Mouse (Mus musculus) stomach, postnatal 0 days (tissue): Measurements from ENCODE around the gene Arhgef39. TPM values are rescaled to one million over a fixed set of nuclear protein-coding genes. Genes with fewer than 3 reads are reported as not detected.

Experiments used
- ATAC-seq: fragments of 200-750 bp; cut with Nextera tagmentation; 2 replicates; pipeline ENCODE4 v1.8.0; 2017; ENCODE audit not compliant: low FRiP score, low TSS enrichment
- DNase-seq: peaks from one replicate; pipeline ENCODE4 v3.0.0-alpha.2; 2016; ENCODE audit warnings: low spot score
- H3K27ac ChIP-seq: fragments of 300-500 bp; sonication (generic); replicated peaks from 2 replicates; pipeline ENCODE4 v1.5.1; 2014; ENCODE audit warnings: mild to moderate bottlenecking, control low read depth
- H3K27me3 ChIP-seq: fragments of 300-500 bp; sonication (generic); 2 replicates; pipeline ENCODE4 v1.6.1; 2014; ENCODE audit warnings: low read length; ENCODE audit not compliant: control insufficient read depth, insufficient read depth
- H3K36me3 ChIP-seq: fragments of 300-500 bp; sonication (generic); 2 replicates; pipeline ENCODE4 v1.6.1; 2014; ENCODE audit warnings: low read length, mixed read lengths; ENCODE audit not compliant: control insufficient read depth, insufficient read depth
- H3K4me1 ChIP-seq: fragments of 300-500 bp; sonication (generic); replicated peaks from 2 replicates; pipeline ENCODE4 v1.6.1; 2014; ENCODE audit warnings: antibody characterized with exemption; ENCODE audit not compliant: control insufficient read depth, insufficient read depth
- H3K4me2 ChIP-seq: fragments of 300-500 bp; sonication (generic); replicated peaks from 2 replicates; pipeline ENCODE4 v1.6.1; 2014; ENCODE audit warnings: low read depth, mild to moderate bottlenecking, control low read depth, moderate library complexity
- H3K4me3 ChIP-seq: fragments of 300-500 bp; sonication (generic); 2 replicates; pipeline ENCODE4 v1.5.1; 2014; ENCODE audit warnings: low read depth, low read length, control low read depth
- H3K9ac ChIP-seq: fragments of 300-500 bp; sonication (generic); 2 replicates; pipeline ENCODE4 v1.6.1; 2014; ENCODE audit warnings: mild to moderate bottlenecking, low read length, control low read depth, mixed read lengths
- H3K9me3 ChIP-seq: fragments of 300-500 bp; sonication (generic); 2 replicates; pipeline ENCODE4 v1.6.1; 2016; ENCODE audit warnings: low read length; ENCODE audit not compliant: control insufficient read depth
- CTCF ChIP-seq: IDR thresholded peaks from 2 replicates; pipeline ENCODE4 v1.5.1; 2016; ENCODE audit warnings: antibody characterized with exemption, low read depth, mild to moderate bottlenecking, moderate library complexity
- EP300 ChIP-seq: optimal IDR thresholded peaks from 2 replicates; pipeline ENCODE3; 2016; ENCODE audit warnings: antibody characterized with exemption
- WGBS: fragments of 180-500 bp; shearing (Covaris S2); extraction: QIAGEN DNeasy Blood & Tissue Kit; methylation state at CpG from one replicate; pipeline ENCODE4 v1.1.7; 2014; 5-methylcytosine and 5-hydroxymethylcytosine counted together
- polyA plus RNA-seq: library from polyadenylated mRNA; unstranded; fragments of >200 nt; fragmentation: Nextera tagmentation; extraction: Ambion mirVana; gene quantifications from 2 replicates; pipeline ENCODE4 v1.2.1, GENCODE M21; 2015

The Arhgef39 gene
- polyA plus RNA-seq, 1 experiment from 2014 or later, result 11.8 TPM

DNA sequence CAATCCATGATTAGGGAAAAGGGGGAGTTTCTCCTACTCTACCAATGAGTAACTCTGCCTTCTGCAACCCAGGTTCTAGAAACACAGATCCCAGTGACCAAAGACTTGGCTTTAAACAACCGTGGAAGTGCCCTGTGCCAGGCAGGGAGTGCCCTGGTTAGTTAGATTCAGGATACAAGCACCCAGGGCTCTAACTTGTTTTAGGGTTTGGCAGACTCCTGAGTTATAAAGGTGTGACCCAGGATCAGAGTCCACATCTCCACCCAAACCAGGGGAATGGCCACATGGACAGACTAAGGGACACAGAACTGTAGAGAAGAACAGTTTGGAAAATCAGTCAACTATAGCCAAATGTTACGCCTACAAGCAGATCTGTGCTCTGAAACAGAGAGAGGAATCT, 3.5 kb upstream of the Arhgef39 start:
- ATAC-seq (no peak), DNase-seq (no peak)

DNA sequence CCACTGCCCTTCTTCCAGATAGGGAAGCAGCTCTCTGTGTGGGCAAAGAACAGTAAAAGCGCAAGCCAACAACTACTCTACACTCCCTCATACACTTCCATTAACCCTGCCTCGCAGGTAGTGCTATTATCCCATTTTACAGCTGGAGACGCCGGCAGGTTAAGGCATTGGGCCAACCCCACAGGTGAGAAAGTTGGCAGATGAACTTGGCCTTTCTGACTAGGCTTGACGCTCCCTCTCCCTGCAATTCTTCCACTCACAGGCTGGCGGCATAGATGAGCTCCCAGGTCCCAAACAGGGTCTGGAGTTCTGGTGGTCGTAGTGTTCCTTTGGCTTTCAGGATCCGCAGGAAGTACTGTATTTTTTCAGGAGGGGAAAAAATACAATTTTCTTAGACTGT, 512 bp downstream of the Arhgef39 start:
- H3K9me3 ChIP-seq, result no peaks in the 10 kb centered on the region
- no peaks in the 10 kb centered on the region for H3K27me3 ChIP-seq
- H3K9ac ChIP-seq, result peak overlapping the region; percentile 58
- H3K4me3 ChIP-seq, result peak overlapping the region; percentile 54
- H3K4me2 ChIP-seq, result peak overlapping the region; percentile 80
- WGBS, result 12% methylated on average over 8 of the region's 8 CpGs
- ATAC-seq (no peak), DNase-seq (no peak)
- H3K4me1 ChIP-seq, result 0 out of 2 replicates have a peak, but pooled peaks cover 5% of the 10 kb centered on the region
- H3K27ac ChIP-seq, result no peak overlapping the region
- TF ChIP-seq CTCF (peak; percentile 61), EP300 (no peak)
- no peaks in the 10 kb centered on the region for H3K36me3 ChIP-seq

More for the DNA sequence above, 3.5 kb upstream of the Arhgef39 start:
- Histone ChIP-seq H3K4me3 (no peak overlapping the region), H3K4me2 (no peak overlapping the region), H3K27ac (no peak overlapping the region), H3K4me1 (peaks cover 5% of the 10 kb centered on the region; the same call in 1 of the 2 replicates), H3K36me3 (no peaks in the 10 kb centered on the region), H3K9ac (no peak overlapping the region), H3K9me3 (no peaks in the 10 kb centered on the region), H3K27me3 (no peaks in the 10 kb centered on the region)
- no peak for TF ChIP-seq EP300
- TF ChIP-seq CTCF, result no peak
- WGBS, result 73% methylated on average over 2 of the region's 2 CpGs

DNA sequence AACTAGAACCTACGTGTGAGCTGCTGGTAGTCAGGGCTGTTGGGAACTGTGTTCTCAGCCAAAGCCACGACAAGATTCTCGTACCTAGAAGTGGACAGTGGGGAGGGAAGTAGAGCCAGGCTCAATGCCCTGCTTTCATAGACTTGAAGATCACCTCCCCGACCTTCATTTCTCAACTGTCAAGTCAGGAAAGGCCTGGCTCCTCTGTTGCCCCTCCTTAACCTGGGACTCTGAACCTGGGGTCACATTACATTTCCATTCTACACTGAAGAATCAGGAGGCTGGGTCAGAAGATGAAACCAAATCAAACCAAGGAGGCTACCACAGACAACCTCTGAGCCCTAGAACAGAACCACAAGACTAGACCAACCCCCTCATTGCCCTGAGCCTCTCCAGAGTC, 1.5 kb downstream of the Arhgef39 start:
- DNase-seq (no peak), ATAC-seq (no peak)
- Histone ChIP-seq H3K9ac (no peak overlapping the region), H3K9me3 (no peaks in the 10 kb centered on the region), H3K4me2 (peak overlapping the region; percentile 80), H3K4me1 (0 out of 2 replicates have a peak, but pooled peaks cover 5% of the 10 kb centered on the region), H3K27ac (0 out of 2 replicates have a peak overlapping the region, but pooled peaks have one; percentile 4), H3K4me3 (no peak overlapping the region), H3K36me3 (no peaks in the 10 kb centered on the region), H3K27me3 (no peaks in the 10 kb centered on the region)
- TF ChIP-seq EP300 (no peak), CTCF (no peak)
- WGBS, result 58% methylated on average over 4 of the region's 4 CpGs

DNA sequence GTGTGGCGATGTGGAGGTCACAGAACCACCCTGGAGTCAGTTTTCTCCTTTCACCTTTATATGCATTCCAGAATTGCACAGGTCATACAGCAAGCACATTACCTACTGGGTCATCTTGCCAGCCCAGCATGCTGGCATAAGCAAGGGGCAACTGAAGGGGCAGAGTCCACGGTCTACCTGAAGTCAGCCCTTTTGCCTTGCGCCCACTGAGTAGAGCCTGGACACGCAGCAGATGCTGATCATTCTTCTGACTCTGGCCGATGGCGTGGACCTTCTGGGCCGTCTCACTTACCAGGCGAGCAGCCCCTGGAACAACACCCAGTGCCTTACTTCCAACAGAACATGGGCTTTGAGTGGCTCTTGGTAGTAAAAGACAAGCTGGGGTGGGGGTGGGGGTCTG, 2.1 kb downstream of the Arhgef39 start:
- H3K4me2 ChIP-seq, result no peak overlapping the region
- 0 out of 2 replicates have a peak, but pooled peaks cover 5% of the 10 kb centered on the region for H3K4me1 ChIP-seq
- 0 out of 2 replicates have a peak overlapping the region, but pooled peaks have one; percentile 4 for H3K27ac ChIP-seq
- DNase-seq (no peak), ATAC-seq (no peak)
- no peaks in the 10 kb centered on the region for H3K27me3 ChIP-seq
- 93% methylated on average over 8 of the region's 8 CpGs for WGBS
- no peaks in the 10 kb centered on the region for H3K36me3 ChIP-seq
- TF ChIP-seq CTCF (no peak), EP300 (no peak)
- H3K9ac ChIP-seq, result no peak overlapping the region
- no peaks in the 10 kb centered on the region for H3K9me3 ChIP-seq
- no peak overlapping the region for H3K4me3 ChIP-seq

DNA sequence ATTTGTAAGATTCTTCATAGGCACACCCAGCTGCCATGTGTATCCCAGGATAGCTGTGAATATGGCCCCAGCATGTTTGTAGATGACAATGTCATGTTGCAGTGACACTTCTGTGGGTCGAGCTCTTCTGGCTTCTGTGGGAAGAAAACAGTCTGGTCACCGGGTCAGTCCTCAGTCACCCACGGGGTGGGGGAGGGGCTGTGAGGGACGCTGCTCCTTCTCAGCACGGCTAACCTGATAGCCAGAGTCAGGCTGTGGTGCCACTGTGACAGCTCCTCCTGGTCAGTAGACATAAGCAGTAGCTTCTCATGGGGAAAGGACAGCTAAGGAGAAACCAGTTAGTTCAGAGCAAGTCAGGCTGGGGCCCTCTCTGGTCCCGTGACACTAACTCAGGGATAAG, 2.9 kb downstream of the Arhgef39 start:
- 0 out of 2 replicates have a peak, but pooled peaks cover 5% of the 10 kb centered on the region for H3K4me1 ChIP-seq
- no peak for TF ChIP-seq EP300
- no peak for TF ChIP-seq CTCF
- H3K27ac ChIP-seq, result no peak overlapping the region
- H3K4me2 ChIP-seq, result no peak overlapping the region
- no peaks in the 10 kb centered on the region for H3K9me3 ChIP-seq
- H3K27me3 ChIP-seq, result no peaks in the 10 kb centered on the region
- no peak overlapping the region for H3K4me3 ChIP-seq
- WGBS, result 72% methylated on average over 6 of the region's 6 CpGs
- no peaks in the 10 kb centered on the region for H3K36me3 ChIP-seq
- ATAC-seq (no peak), DNase-seq (no peak)
- no peak overlapping the region for H3K9ac ChIP-seq

DNA sequence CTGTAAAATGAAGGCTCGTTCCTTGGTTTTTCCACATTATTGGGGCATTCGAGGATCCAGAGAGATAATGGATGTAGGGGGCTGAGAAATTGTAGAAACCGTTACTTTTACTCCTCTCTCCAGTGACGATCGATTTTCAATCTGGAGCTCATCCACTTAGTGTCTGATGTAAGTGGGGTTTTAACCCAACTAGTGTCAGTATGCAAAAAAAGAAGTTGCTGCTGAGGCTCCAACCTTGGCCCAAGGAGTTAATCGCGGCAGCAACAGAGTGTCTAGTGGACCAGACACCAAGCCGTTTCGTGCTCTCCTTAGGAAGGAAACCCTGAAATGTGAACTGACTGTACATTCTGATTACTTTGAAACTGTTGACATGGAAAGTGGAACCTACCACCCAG, 5.7 kb downstream of the Arhgef39 start:
- TF ChIP-seq EP300 (no peak), CTCF (no peak)
- Histone ChIP-seq H3K36me3 (no peaks in the 10 kb centered on the region), H3K27ac (peak overlapping the region; percentile 89), H3K9me3 (no peaks in the 10 kb centered on the region), H3K9ac (peak overlapping the region; percentile 86), H3K4me3 (peak overlapping the region; percentile 73), H3K27me3 (no peaks in the 10 kb centered on the region), H3K4me1 (0 out of 2 replicates have a peak, but pooled peaks cover 3% of the 10 kb centered on the region), H3K4me2 (peak overlapping the region; percentile 74)
- no peak for ATAC-seq
- under 1% methylated on average over 9 of the region's 9 CpGs for WGBS
- no peak for DNase-seq
